9 mouse cellular contexts compared by ENCODE assay signal in genomic region chr9:13195268-13195667, GRCm38 (mm10). TPM values are rescaled to one million over a fixed set of nuclear protein-coding genes. Genes with fewer than 3 reads are reported as not detected.
A peak's percentile ranks its signal among the peaks of the same experiment; 100 is the strongest.
DNase-seq lines count a peak whose midpoint lies in the region; ATAC-seq and TF ChIP-seq lines count a peak whose summit lies in the region.
"Had no signal": no experiment of that assay in that cellular context is flagged by ENCODE, and none has a peak within 500 bp of the region (broad histone marks: within the 10 kb centered on the region; RNA-seq: fewer than 3 reads in every experiment).

No protein-coding gene starts in this region.

- H3K36me3 ChIP-seq in lung, embryonic 14.5 days (ENCODE audit: insufficient read depth) = no peaks in the 10 kb centered on the region
- H3K36me3 ChIP-seq: G1E had no signal

- TF ChIP-seq CTCF in lung, embryonic 14.5 days (IDR thresholded peaks at IDR 0.05; ENCODE audit: low read depth) = peak; percentile 73

- intact Hi-C loops in gastrocnemius, postnatal 14 days (cut with DNase I; ENCODE audit: low total_unique reads) = no loop called here

- H3K4me2 ChIP-seq in lung, embryonic 14.5 days = no peak overlapping the region

- peak; percentile 67; the same call in 1 of the 2 replicates for ATAC-seq in lung, embryonic 14.5 days (ENCODE audit: insufficient read depth)

- no peaks in the 10 kb centered on the region for H3K9me3 ChIP-seq in lung, embryonic 14.5 days (ENCODE audit: low read depth, low read length)
- H3K9me3 ChIP-seq: G1E had no signal

- H3K27me3 ChIP-seq in lung, embryonic 14.5 days (ENCODE audit: insufficient read depth, low read length) = no peaks in the 10 kb centered on the region

- WGBS in lung, embryonic 14.5 days = 2% methylated on average over 4 of the region's 4 CpGs
- WGBS in large intestine, adult 2 months = 2% methylated on average over 4 of the region's 4 CpGs

- no peaks in the 10 kb centered on the region for H3K4me1 ChIP-seq in lung, embryonic 14.5 days (ENCODE audit: insufficient read depth)

- peak; percentile 18 to 59 for DNase-seq in cerebellum, postnatal 14 days
- DNase-seq in cerebellum, adult 11-12 months = no peak
- peak; percentile 92 for DNase-seq in lung, embryonic 14.5 days
- DNase-seq in lung, postnatal 14 days = no peak
- DNase-seq in embryo, embryonic 11.5 days (ENCODE audit: low read depth, low spot score) = peak; percentile 54
- peak; percentile 8 for DNase-seq in large intestine, adult 2 months (ENCODE audit: low read depth, low spot score)
- DNase-seq in urinary bladder, adult 18-20 months (ENCODE audit: low spot score in 2 of 2) = no peak
- DNase-seq in gastrocnemius, postnatal 14 days = no peak

- H3K9ac ChIP-seq in lung, embryonic 14.5 days = no peak overlapping the region

- no peak overlapping the region for H3K4me3 ChIP-seq in lung, embryonic 14.5 days (ENCODE audit: low read depth, low read length)

- H3K27ac ChIP-seq in lung, embryonic 14.5 days (ENCODE audit: low read depth) = no peak overlapping the region

RNA-seq across cellular contexts. Expression of gene Jrkl, which starts 50.4 kb away (rescaled TPM):
- polyA plus RNA-seq in lung, embryonic 14.5 days (2014; fragmentation: Nextera tagmentation; extraction: Ambion mirVana) = 8.0 and 9.3 TPM in 2 replicates
- polyA plus RNA-seq in large intestine, adult 2 months (2012; rRNA removed) = 0.97 and 1.2 TPM in 2 replicates
- total RNA-seq in gastrocnemius, postnatal 14 days (2021) = 1 to 10 TPM; 3.2 TPM

RNA-seq across cellular contexts. Expression of gene Ccdc82, which starts 51.5 kb away (rescaled TPM):
- polyA plus RNA-seq in lung, embryonic 14.5 days (2014; fragmentation: Nextera tagmentation; extraction: Ambion mirVana) = 14.4 and 14.7 TPM in 2 replicates
- 5.4 and 7.8 TPM in 2 replicates for polyA plus RNA-seq in large intestine, adult 2 months (2012; rRNA removed)
- total RNA-seq in gastrocnemius, postnatal 14 days (2021) = 1 to 10 TPM; 3.4 to 4.3 TPM

Comparison
In these comparisons a context has a peak if more than half of its experiments do, and no peak if none do; other contexts are left out.
1. DNase-seq: peak in cerebellum, postnatal 14 days (2 of 2), lung, embryonic 14.5 days (single experiment), embryo, embryonic 11.5 days (single experiment) and large intestine, adult 2 months (single experiment); none in cerebellum, adult 11-12 months (single experiment), lung, postnatal 14 days (single experiment), urinary bladder, adult 18-20 months (0 of 2) and gastrocnemius, postnatal 14 days (single experiment).